ENCODE assay signal across 9 mouse cellular contexts in the genomic region with DNA sequence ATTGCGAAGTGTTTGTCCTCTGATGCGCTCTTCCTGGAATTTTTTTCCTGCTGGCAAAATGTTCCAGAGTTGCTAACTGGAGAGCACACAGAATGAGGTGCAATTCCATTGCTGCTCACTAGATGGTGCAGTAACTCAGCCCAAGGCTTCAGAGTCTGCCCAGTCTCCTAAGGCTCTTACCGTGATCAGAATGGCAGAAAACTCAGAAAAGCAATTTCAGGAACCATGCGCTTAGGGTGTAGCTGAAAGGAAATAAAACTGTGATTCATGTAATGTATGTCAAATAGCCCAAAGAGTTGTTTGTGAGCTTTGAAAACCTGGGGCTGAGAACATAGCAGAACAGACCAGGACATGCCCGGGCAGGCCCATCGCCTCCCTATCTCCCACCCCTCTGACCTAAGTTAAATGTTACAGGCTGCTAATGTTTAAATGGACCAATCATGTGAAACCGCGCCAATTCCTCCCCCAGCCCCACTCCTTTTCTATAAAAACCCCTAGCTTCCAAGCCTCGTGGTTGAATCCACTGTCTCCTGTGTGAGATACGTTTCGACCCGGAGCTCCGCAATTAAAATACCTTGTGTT. TPM values are rescaled to one million over a fixed set of nuclear protein-coding genes. Genes with fewer than 3 reads are reported as not detected.
DNase-seq lines count a peak whose midpoint lies in the region; ATAC-seq and TF ChIP-seq lines count a peak whose summit lies in the region.
"Not testable (repeated sequence)": the region's sequence is repeated elsewhere in the genome, so short reads cannot be mapped to it uniquely, and the experiment has no call there.
"Had no signal": no experiment of that assay in that cellular context is flagged by ENCODE, and none has a peak within 500 bp of the region (broad histone marks: within the 10 kb centered on the region; RNA-seq: fewer than 3 reads in every experiment).

No protein-coding gene starts in this region.

- not testable (repeated sequence) for H3K4me3 ChIP-seq in G1E (ENCODE audit: low read depth, low read length); hindbrain, embryonic 13.5 days; layer of hippocampus, adult 2 months; lung, adult 2 months (replicated peaks; ENCODE audit: extremely low read depth, low read depth, low read length); neural tube, embryonic 14.5 days (ENCODE audit: low read depth, low read length); thymus, adult 2 months (ENCODE audit: control insufficient read depth, insufficient read depth, low read length)

- TF ChIP-seq POLR2A in lung, adult 2 months (IDR thresholded peaks at IDR 0.05; ENCODE audit: borderline replicate concordance, extremely low read depth, low read depth, low read length); thymus, adult 2 months (IDR thresholded peaks at IDR 0.05; ENCODE audit: control insufficient read depth, extremely low read depth, insufficient read depth, low read length, poor library complexity): not testable (repeated sequence)

- H3K9ac ChIP-seq in hindbrain, embryonic 13.5 days; neural tube, embryonic 14.5 days (replicated peaks; ENCODE audit: low read depth, low read length): not testable (repeated sequence)

- not testable (repeated sequence) for H3K27ac ChIP-seq in hindbrain, embryonic 13.5 days; layer of hippocampus, adult 2 months; neural tube, embryonic 14.5 days (ENCODE audit: low read depth, low read length); thymus, adult 2 months (ENCODE audit: control insufficient read depth, insufficient read depth, low read length)

- not testable (repeated sequence) for ATAC-seq in G1E (ENCODE audit: extremely low read depth, insufficient number of reproducible peaks, low FRiP score, poor library complexity, severe bottlenecking)
- peak; percentile 89 for ATAC-seq in hindbrain, embryonic 13.5 days (ENCODE audit: low FRiP score)
- peak; percentile 89 for ATAC-seq in neural tube, embryonic 14.5 days (ENCODE audit: low read depth)

- peak; percentile 69 for TF ChIP-seq CTCF in G1E (IDR thresholded peaks at IDR 0.05; ENCODE audit: low read depth, low read length)
- TF ChIP-seq CTCF in layer of hippocampus, adult 2 months (conservative IDR thresholded peaks at IDR 0.05): peak; percentile 96
- peak; percentile 80 for TF ChIP-seq CTCF in lung, adult 2 months (IDR thresholded peaks at IDR 0.05; ENCODE audit: insufficient read depth, low read length)
- not testable (repeated sequence) for TF ChIP-seq CTCF in thymus, adult 2 months (IDR thresholded peaks at IDR 0.05; ENCODE audit: borderline replicate concordance, control insufficient read depth, extremely low read depth, insufficient read depth, low read length, poor library complexity)

- H3K9me3 ChIP-seq in G1E (replicated peaks); hindbrain, embryonic 13.5 days; neural tube, embryonic 14.5 days (ENCODE audit: control insufficient read depth, low read length): not testable (repeated sequence)

- H3K4me2 ChIP-seq in hindbrain, embryonic 13.5 days; neural tube, embryonic 14.5 days (ENCODE audit: low read depth, low read length): not testable (repeated sequence)

- DNase-seq in G1E (ENCODE audit: low spot score): peak; percentile 5
- peak; percentile 21 for DNase-seq in cerebellum, adult 9-11 months
- DNase-seq in frontal cortex, adult 2 months (ENCODE audit: extremely low spot score in 1 of 2, low spot score in 1 of 2): peak; percentile 1 to 82
- peak; percentile 54 to 64 for DNase-seq in layer of hippocampus, adult 2 months (ENCODE audit: low spot score in 2 of 2)
- peak; percentile 42 for DNase-seq in lung, adult 2 months
- peak; percentile 19 for DNase-seq in thymus, adult 2 months

- H3K27me3 ChIP-seq in G1E (ENCODE audit: insufficient read depth, low read length); neural tube, embryonic 14.5 days (ENCODE audit: control insufficient read depth, insufficient read depth, low read length); thymus, adult 2 months (ENCODE audit: control insufficient read depth, insufficient read depth, low read length): not testable (repeated sequence)
- H3K27me3 ChIP-seq in hindbrain, embryonic 13.5 days: peaks cover 21% of the 10 kb centered on the region

- WGBS in hindbrain, embryonic 13.5 days: 54% methylated on average over 11 of the region's 13 CpGs
- 51% methylated on average over 11 of the region's 13 CpGs for WGBS in lung, adult 2 months
- WGBS in neural tube, embryonic 14.5 days: 57% methylated on average over 11 of the region's 13 CpGs
- 58% methylated on average over 11 of the region's 13 CpGs for WGBS in thymus, adult 2 months

- not testable (repeated sequence) for H3K4me1 ChIP-seq in G1E (ENCODE audit: insufficient read depth, low read depth, low read length); hindbrain, embryonic 13.5 days (replicated peaks); lung, adult 2 months (ENCODE audit: control insufficient read depth, insufficient read depth, low read length); neural tube, embryonic 14.5 days (ENCODE audit: control insufficient read depth, insufficient read depth, low read length); thymus, adult 2 months (replicated peaks; ENCODE audit: control insufficient read depth, insufficient read depth, low read length)

- H3K36me3 ChIP-seq in G1E (replicated peaks); hindbrain, embryonic 13.5 days; neural tube, embryonic 14.5 days (ENCODE audit: control insufficient read depth, insufficient read depth, low read length); thymus, adult 2 months (ENCODE audit: control insufficient read depth, insufficient read depth, low read length): not testable (repeated sequence)

RNA-seq across cellular contexts. Expression of gene Psg22, which starts 32.1 kb away (rescaled TPM):
- total RNA-seq in G1E (2014; fragmentation: Nextera tagmentation) (not detected in 2 replicates), G1E (2017) (0.11 TPM in 1 of 2 replicates, not detected in the other)
- polyA plus RNA-seq in G1E (2012): not detected in 2 replicates
- 0.16 and 0.36 TPM in 2 replicates for polyA plus RNA-seq in frontal cortex, adult 2 months (2012; rRNA removed)
- not detected in 2 replicates for polyA plus RNA-seq in hindbrain, embryonic 13.5 days (2015; fragmentation: Nextera tagmentation; extraction: Ambion mirVana)
- not detected for total RNA-seq in layer of hippocampus, adult 2 months (2021)
- polyA plus RNA-seq in lung, adult 2 months (2012; rRNA removed): not detected in 2 replicates
- not detected in 2 replicates for polyA plus RNA-seq in neural tube, embryonic 14.5 days (2014; fragmentation: Nextera tagmentation; extraction: Ambion mirVana)
- polyA plus RNA-seq in thymus, adult 2 months (2012; rRNA removed): 0.22 and 0.24 TPM in 2 replicates

RNA-seq across cellular contexts. Expression of gene Psg19, which starts 48.3 kb away (rescaled TPM):
- total RNA-seq in G1E (2014; fragmentation: Nextera tagmentation) (not detected in 2 replicates), G1E (2017) (0.11 TPM in 1 of 2 replicates, not detected in the other)
- not detected in 2 replicates for polyA plus RNA-seq in G1E (2012)
- polyA plus RNA-seq in frontal cortex, adult 2 months (2012; rRNA removed): 0.20 and 0.59 TPM in 2 replicates
- not detected in 2 replicates for polyA plus RNA-seq in hindbrain, embryonic 13.5 days (2015; fragmentation: Nextera tagmentation; extraction: Ambion mirVana)
- total RNA-seq in layer of hippocampus, adult 2 months (2021): not detected
- 0.07 TPM in 1 of 2 replicates, not detected in the other for polyA plus RNA-seq in lung, adult 2 months (2012; rRNA removed)
- polyA plus RNA-seq in neural tube, embryonic 14.5 days (2014; fragmentation: Nextera tagmentation; extraction: Ambion mirVana): not detected in 2 replicates
- not detected in 2 replicates for polyA plus RNA-seq in thymus, adult 2 months (2012; rRNA removed)
- polyA plus RNA-seq: liver, embryonic 16.5 days had no signal

Comparison
In these comparisons a context has a peak if more than half of its experiments do, and no peak if none do; other contexts are left out.
1. DNase-seq: peak in every context shown above with its lines; median percentile 59 in layer of hippocampus, adult 2 months; 42 in lung, adult 2 months; 42 in frontal cortex, adult 2 months; 21 in cerebellum, adult 9-11 months; 19 in thymus, adult 2 months; 5 in G1E.